Mouse (Mus musculus): ENCODE measurements around the gene B4galt5. TPM values are rescaled to one million over a fixed set of nuclear protein-coding genes. Genes with fewer than 3 reads are reported as not detected.

B4galt5 gene
- total and polyA plus RNA-seq, 2 experiments from 2014 or later: 6.5 to 24.2 TPM

DNA sequence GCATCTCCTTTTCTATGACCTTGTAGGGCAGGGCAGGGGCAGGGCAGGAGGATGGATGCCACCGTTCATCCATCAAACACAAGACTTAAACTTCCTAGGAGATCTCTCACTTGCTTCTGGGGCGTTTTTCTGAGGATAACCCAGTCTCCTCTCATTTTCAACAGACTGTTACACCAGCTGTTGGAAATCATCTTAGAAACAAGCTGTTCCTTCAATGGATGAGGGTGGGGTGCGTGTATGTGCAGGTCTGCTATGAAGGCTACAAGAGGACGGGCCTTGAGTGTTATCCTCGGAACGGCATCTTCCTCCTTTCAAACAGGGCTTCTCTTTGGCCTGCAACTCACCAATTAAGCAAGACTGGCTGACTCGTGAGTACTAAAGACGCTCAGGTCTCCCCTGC, 34.5 kb downstream of the B4galt5 start:
- no peak for DNase-seq (ENCODE audit: low spot score)
- no peaks in the 10 kb centered on the region for H3K9me3 ChIP-seq (replicated peaks; ENCODE audit: control insufficient read depth, low read length)
- H3K27me3 ChIP-seq (ENCODE audit: control insufficient read depth, insufficient read depth, low read length): no peaks in the 10 kb centered on the region
- ATAC-seq (ENCODE audit: insufficient read depth, low read depth): no peak
- H3K36me3 ChIP-seq (replicated peaks; ENCODE audit: control insufficient read depth, insufficient read depth, low read length): peaks cover 23% of the 10 kb centered on the region
- no peak overlapping the region for H3K9ac ChIP-seq (replicated peaks; ENCODE audit: low read depth, low read length)
- no peak overlapping the region for H3K4me2 ChIP-seq (ENCODE audit: low read depth, low read length)
- H3K27ac ChIP-seq (ENCODE audit: low read depth): peak overlapping the region; percentile 44
- no peak for TF ChIP-seq EP300 (IDR thresholded peaks at IDR 0.05; ENCODE audit: low read depth)
- TF ChIP-seq CTCF (IDR thresholded peaks at IDR 0.05; ENCODE audit: low read depth): no peak
- peaks cover 33% of the 10 kb centered on the region for H3K4me1 ChIP-seq (ENCODE audit: control insufficient read depth, insufficient read depth)
- 77% methylated on average over 8 of the region's 8 CpGs for WGBS
- H3K4me3 ChIP-seq (ENCODE audit: low read depth, low read length): no peak overlapping the region

DNA sequence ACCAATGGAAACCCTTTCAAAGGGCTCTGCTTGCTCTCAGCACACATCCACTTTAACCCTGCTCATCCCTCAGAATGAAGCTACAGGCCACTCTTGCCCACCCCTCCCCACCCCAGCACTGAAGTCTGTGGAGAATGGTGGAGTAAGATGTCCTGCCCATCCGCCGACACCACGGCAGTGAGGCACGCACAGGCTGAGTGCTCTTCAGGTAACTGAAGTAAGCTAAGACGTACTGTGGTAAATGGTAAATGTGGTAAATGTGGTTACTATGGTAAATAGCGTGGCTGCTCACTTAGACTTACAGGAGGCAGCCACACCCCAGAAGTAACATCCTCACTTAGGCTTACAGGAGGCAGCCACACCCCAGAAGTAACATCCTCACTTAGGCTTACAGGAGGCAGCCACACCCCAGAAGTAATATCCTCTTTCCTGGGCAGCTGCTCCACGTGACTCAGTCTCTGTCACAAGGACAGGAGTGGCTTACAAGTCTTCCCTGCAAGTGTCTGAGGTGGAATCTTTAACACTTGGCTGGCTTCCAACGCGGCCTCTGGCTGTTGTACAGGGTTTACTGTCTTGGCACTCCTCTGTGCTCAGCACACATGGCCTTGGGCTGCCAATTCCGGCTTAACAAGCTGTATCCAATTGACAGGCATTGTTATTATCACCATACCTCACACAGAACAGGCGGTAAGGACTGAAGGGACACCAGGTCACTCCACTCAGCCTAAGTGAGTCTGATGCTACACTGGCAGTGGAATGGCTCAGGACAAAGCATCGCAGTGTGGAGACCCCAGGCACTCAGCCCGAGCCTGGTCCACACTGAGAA, 35.3 kb downstream of the B4galt5 start:
- peak overlapping the region; percentile 18; the same call in 1 of the 2 replicates for H3K4me2 ChIP-seq (ENCODE audit: low read depth, low read length)
- no peak overlapping the region for H3K9ac ChIP-seq (replicated peaks; ENCODE audit: low read depth, low read length)
- no peak overlapping the region for H3K4me3 ChIP-seq (ENCODE audit: low read depth, low read length)
- ATAC-seq (ENCODE audit: insufficient read depth, low read depth): peak; percentile 89
- H3K27ac ChIP-seq (ENCODE audit: low read depth): peak overlapping the region; percentile 44
- DNase-seq (ENCODE audit: low spot score): peak; percentile 82
- no peaks in the 10 kb centered on the region for H3K27me3 ChIP-seq (ENCODE audit: control insufficient read depth, insufficient read depth, low read length)
- TF ChIP-seq EP300 (IDR thresholded peaks at IDR 0.05; ENCODE audit: low read depth): peak; percentile 69
- TF ChIP-seq CTCF (IDR thresholded peaks at IDR 0.05; ENCODE audit: low read depth): no peak
- H3K36me3 ChIP-seq (replicated peaks; ENCODE audit: control insufficient read depth, insufficient read depth, low read length): peaks cover 30% of the 10 kb centered on the region
- H3K4me1 ChIP-seq (ENCODE audit: control insufficient read depth, insufficient read depth): peaks cover 33% of the 10 kb centered on the region
- WGBS: 45% methylated on average over 13 of the region's 13 CpGs
- H3K9me3 ChIP-seq (replicated peaks; ENCODE audit: control insufficient read depth, low read length): no peaks in the 10 kb centered on the region

DNA sequence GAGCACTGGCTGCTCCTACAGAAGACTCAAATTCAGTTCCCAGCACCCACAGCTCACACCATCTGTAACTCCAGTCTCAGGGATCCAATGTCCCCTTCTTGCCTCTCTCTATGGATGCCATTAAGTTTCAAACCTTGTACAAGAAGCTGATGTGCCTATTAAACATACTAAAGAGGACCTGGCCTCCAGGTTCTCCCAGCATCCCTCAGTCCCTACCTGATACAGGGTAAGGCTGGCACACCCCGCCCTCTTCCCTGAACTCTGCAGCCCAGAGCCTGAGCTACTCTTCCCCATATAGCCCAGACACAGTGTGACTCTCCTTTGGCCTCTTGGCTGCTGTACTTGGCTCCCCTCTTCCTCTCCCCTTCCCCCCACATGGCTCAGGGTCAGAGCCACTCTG, 38.9 kb downstream of the B4galt5 start:
- H3K4me2 ChIP-seq (ENCODE audit: low read depth, low read length): no peak overlapping the region
- no peak overlapping the region for H3K27ac ChIP-seq (ENCODE audit: low read depth)
- ATAC-seq (ENCODE audit: insufficient read depth, low read depth): no peak
- no peaks in the 10 kb centered on the region for H3K9me3 ChIP-seq (replicated peaks; ENCODE audit: control insufficient read depth, low read length)
- WGBS: 92% methylated on average over 1 of the region's 1 CpGs
- no peak for TF ChIP-seq EP300 (IDR thresholded peaks at IDR 0.05; ENCODE audit: low read depth)
- TF ChIP-seq CTCF (IDR thresholded peaks at IDR 0.05; ENCODE audit: low read depth): no peak
- peaks cover 59% of the 10 kb centered on the region for H3K36me3 ChIP-seq (replicated peaks; ENCODE audit: control insufficient read depth, insufficient read depth, low read length)
- DNase-seq (ENCODE audit: low spot score): no peak
- no peak overlapping the region for H3K9ac ChIP-seq (replicated peaks; ENCODE audit: low read depth, low read length)
- H3K4me3 ChIP-seq (ENCODE audit: low read depth, low read length): no peak overlapping the region
- H3K4me1 ChIP-seq (ENCODE audit: control insufficient read depth, insufficient read depth): peaks cover 21% of the 10 kb centered on the region
- H3K27me3 ChIP-seq (ENCODE audit: control insufficient read depth, insufficient read depth, low read length): no peaks in the 10 kb centered on the region

DNA sequence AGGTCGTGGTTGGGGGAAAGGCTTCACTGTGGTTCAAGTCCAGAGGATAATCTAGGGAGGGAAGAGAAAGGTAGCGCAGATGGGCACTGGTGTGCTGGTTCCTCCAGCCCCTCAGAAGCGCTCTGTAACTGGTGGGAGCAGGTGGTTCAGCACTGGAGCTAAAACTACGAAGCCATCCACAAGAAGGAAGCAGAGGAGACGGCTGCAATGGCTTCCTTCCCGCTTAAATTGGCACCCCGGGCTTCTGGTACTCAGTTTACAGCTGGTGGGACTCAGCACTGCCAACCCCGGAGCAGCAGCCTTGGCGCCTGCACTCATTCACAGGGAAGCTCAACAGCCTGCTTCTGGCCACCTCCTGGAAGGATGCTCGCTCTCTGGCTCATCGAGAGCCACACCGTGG, 39.7 kb downstream of the B4galt5 start:
- Histone ChIP-seq H3K4me1 (ENCODE audit: control insufficient read depth, insufficient read depth) (peaks cover 13% of the 10 kb centered on the region), H3K4me2 (ENCODE audit: low read depth, low read length) (no peak overlapping the region), H3K27me3 (ENCODE audit: control insufficient read depth, insufficient read depth, low read length) (no peaks in the 10 kb centered on the region), H3K4me3 (ENCODE audit: low read depth, low read length) (no peak overlapping the region), H3K9me3 (replicated peaks; ENCODE audit: control insufficient read depth, low read length) (no peaks in the 10 kb centered on the region), H3K9ac (replicated peaks; ENCODE audit: low read depth, low read length) (no peak overlapping the region), H3K36me3 (replicated peaks; ENCODE audit: control insufficient read depth, insufficient read depth, low read length) (peaks cover 60% of the 10 kb centered on the region), H3K27ac (ENCODE audit: low read depth) (no peak overlapping the region)
- no peak for TF ChIP-seq EP300 (IDR thresholded peaks at IDR 0.05; ENCODE audit: low read depth)
- no peak for TF ChIP-seq CTCF (IDR thresholded peaks at IDR 0.05; ENCODE audit: low read depth)
- DNase-seq (ENCODE audit: low spot score) (no peak), ATAC-seq (ENCODE audit: insufficient read depth, low read depth) (no peak)
- 87% methylated on average over 12 of the region's 12 CpGs for WGBS

DNA sequence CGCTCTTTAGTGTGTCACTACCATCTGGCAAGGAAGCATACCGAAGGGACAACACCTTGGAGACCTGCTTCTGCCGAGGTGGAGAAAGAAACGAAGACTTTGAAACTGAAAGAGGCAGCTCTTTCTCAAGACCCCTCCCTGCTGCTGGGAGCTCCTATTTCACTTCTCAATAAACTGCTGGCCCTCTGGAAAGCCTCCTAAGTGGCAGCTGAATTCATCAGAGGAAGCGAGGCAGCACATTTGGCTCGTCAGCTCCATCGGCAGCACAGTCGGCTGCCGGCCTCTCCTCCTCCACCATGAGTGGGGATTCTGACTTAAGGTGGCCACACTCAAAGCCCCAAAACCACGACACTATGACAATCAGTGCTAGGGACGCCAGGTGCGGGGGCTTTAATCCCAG, 41.3 kb downstream of the B4galt5 start:
- WGBS: 66% methylated on average over 12 of the region's 12 CpGs
- no peaks in the 10 kb centered on the region for H3K27me3 ChIP-seq (ENCODE audit: control insufficient read depth, insufficient read depth, low read length)
- no peak overlapping the region for H3K4me2 ChIP-seq (ENCODE audit: low read depth, low read length)
- no peak overlapping the region for H3K9ac ChIP-seq (replicated peaks; ENCODE audit: low read depth, low read length)
- peaks cover 71% of the 10 kb centered on the region for H3K36me3 ChIP-seq (replicated peaks; ENCODE audit: control insufficient read depth, insufficient read depth, low read length)
- TF ChIP-seq CTCF (IDR thresholded peaks at IDR 0.05; ENCODE audit: low read depth) (no peak), EP300 (IDR thresholded peaks at IDR 0.05; ENCODE audit: low read depth) (no peak)
- no peak overlapping the region for H3K4me3 ChIP-seq (ENCODE audit: low read depth, low read length)
- DNase-seq (ENCODE audit: low spot score) (no peak), ATAC-seq (ENCODE audit: insufficient read depth, low read depth) (no peak)
- no peaks in the 10 kb centered on the region for H3K9me3 ChIP-seq (replicated peaks; ENCODE audit: control insufficient read depth, low read length)
- peak overlapping the region; percentile 71 for H3K27ac ChIP-seq (ENCODE audit: low read depth)
- no peaks in the 10 kb centered on the region for H3K4me1 ChIP-seq (ENCODE audit: control insufficient read depth, insufficient read depth)

Data from heart, postnatal 0 days (tissue).